Mouse (Mus musculus) adrenal gland, postnatal 36 days (tissue): Measurements from ENCODE around the gene Olfr312. TPM values are rescaled to one million over a fixed set of nuclear protein-coding genes. Genes with fewer than 3 reads are reported as not detected.

Experiments
- DNase-seq, 2 experiments: peaks; one replicate each; pipeline ENCODE4 v3.0.0; 2021; ENCODE audit warnings: mixed read lengths in 1 of 2
- total RNA-seq, 2 experiments: library from RNA; stranded (reverse); gene quantifications; 2 replicates each; pipeline ENCODE4 v1.2.3; 2021

Gene Olfr312
- total RNA-seq, 2 experiments from 2014 or later: not detected

- DNase-seq: no peak
These were observed 31.7 kb downstream of the Olfr312 start for GRCm38 (mm10) chr11:58860744-58861143.

GRCm38 (mm10) chr11:58867039-58867953 lies 38.3 kb downstream of the Olfr312 start, which contains the start of gene 2810021J22Rik:
Gene 2810021J22Rik, plus strand, starts transcription at chr11:58867216.
- DNase-seq: peak; percentile 85 to 89

- no peak for DNase-seq
These were observed 38.9 kb downstream of the Olfr312 start for GRCm38 (mm10) chr11:58867954-58868330.

DNA sequence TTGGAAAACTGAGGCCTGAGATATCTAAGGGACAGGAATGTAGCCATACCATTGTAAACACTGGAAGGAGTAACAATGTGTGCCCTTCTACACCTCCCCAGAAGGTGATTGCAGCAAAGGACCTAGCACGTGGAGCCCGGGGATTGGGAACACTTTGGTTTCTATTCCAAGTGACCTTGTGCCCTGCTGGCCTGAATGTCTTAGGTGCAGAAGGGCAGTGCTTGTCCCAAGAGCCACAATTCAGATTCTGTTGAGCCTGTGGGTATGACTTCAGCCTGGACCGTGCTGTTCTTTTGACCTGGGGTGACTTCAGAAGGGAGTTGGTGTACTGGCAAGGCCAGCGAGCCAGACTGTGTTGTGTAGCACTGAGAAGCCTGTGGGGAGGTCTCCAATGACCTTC lies 41.9 kb downstream of the Olfr312 start:
- DNase-seq: peak; percentile 11 to 34

DNA sequence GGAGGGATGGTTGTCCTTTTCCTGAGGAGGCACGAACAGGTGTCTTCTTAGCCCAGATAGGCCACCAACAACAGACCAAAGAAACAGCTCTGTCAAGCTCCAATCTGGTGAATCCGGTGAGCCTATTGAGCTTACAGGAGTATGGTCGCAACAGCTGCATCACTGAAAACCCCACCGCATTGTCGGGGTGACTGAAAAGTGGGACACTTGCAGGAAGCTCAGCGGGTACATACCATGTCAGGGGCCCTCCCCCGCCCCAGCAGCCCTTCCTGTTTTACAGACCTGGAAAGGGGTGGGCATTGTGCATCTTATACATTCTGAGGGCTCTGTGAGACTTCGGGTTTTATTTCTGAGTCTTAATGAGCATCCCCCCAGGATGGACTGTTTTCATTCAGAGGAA lies 54.7 kb downstream of the Olfr312 start:
- no peak for DNase-seq

Other genes with a start within 250 kb of the Olfr312 start
- not detected for gene Olfr324, start 234.1 kb upstream of the Olfr312 start, total RNA-seq
- not detected for gene 2210407C18Rik, start 213.2 kb upstream of the Olfr312 start, total RNA-seq
- not detected for gene Olfr323, start 198.7 kb upstream of the Olfr312 start, total RNA-seq
- gene Trim58, start 188.8 kb upstream of the Olfr312 start, total RNA-seq: not detected
- not detected for gene Olfr322, start 170.5 kb upstream of the Olfr312 start, total RNA-seq
- gene Olfr320, start 148.1 kb upstream of the Olfr312 start, total RNA-seq: not detected
- not detected for gene Olfr319, start 130.1 kb upstream of the Olfr312 start, total RNA-seq
- not detected for gene Olfr318, start 105.2 kb upstream of the Olfr312 start, total RNA-seq
- not detected for gene Olfr317, start 90.0 kb upstream of the Olfr312 start, total RNA-seq
- not detected for gene Olfr316, start 76.5 kb upstream of the Olfr312 start, total RNA-seq
- not detected for gene Olfr315, start 56.0 kb upstream of the Olfr312 start, total RNA-seq
- not detected for gene Olfr314, start 46.3 kb upstream of the Olfr312 start, total RNA-seq
- gene Fam183b, start 27.3 kb upstream of the Olfr312 start, total RNA-seq: 1 to 10 TPM; 1.4 to 2.4 TPM
- gene Olfr313, start 14.2 kb upstream of the Olfr312 start, total RNA-seq: not detected
- not detected for gene Olfr311, start 10.0 kb downstream of the Olfr312 start, total RNA-seq
- 1 to 10 TPM; 3.3 to 3.6 TPM for gene Gm12258, start 17.9 kb downstream of the Olfr312 start, total RNA-seq
- 1 to 10 TPM; 4.4 to 6.2 TPM for gene 2810021J22Rik, start 38.0 kb downstream of the Olfr312 start, total RNA-seq
- 1 to 10 TPM; 3.1 to 3.2 TPM for gene Zfp39, start 75.0 kb downstream of the Olfr312 start, total RNA-seq
- gene Btnl10, start 88.7 kb downstream of the Olfr312 start, total RNA-seq: not detected
- 100 to 1,000 TPM; 173 to 181 TPM for gene Rnf187, start 109.7 kb downstream of the Olfr312 start, total RNA-seq
- 1 to 10 TPM; 4.5 to 5.8 TPM for gene Hist3h2ba, start 119.7 kb downstream of the Olfr312 start, total RNA-seq
- gene Hist3h2a, start 125.4 kb downstream of the Olfr312 start, total RNA-seq: 10 to 100 TPM; 20.0 to 21.8 TPM
- gene Trim17, start 125.4 kb downstream of the Olfr312 start, total RNA-seq: under 1 TPM; 0.10 to 0.26 TPM
- 10 to 100 TPM; 23.7 to 25.5 TPM for gene Trim11, start 148.9 kb downstream of the Olfr312 start, total RNA-seq